Mouse (Mus musculus) small intestine, adult 2 months (tissue): Measurements from ENCODE around the gene Hs1bp3. TPM values are rescaled to one million over a fixed set of nuclear protein-coding genes. Genes with fewer than 3 reads are reported as not detected.

Experiments
- H3K27ac ChIP-seq: fragments of 200-500 bp; 2 replicates; pipeline ENCODE4 v1.5.1; 2012; ENCODE audit warnings: low read depth, low read length, control low read depth, inconsistent platforms; ENCODE audit not compliant: insufficient read depth
- H3K27me3 ChIP-seq: fragments of 200-500 bp; 2 replicates; pipeline ENCODE4 v1.6.1; 2012; ENCODE audit warnings: mild to moderate bottlenecking, moderate library complexity, low read length, inconsistent platforms; ENCODE audit not compliant: control insufficient read depth, insufficient read depth
- H3K36me3 ChIP-seq: fragments of 200-500 bp; 2 replicates; pipeline ENCODE4 v1.6.1; 2012; ENCODE audit warnings: mild to moderate bottlenecking, low read length, control low read depth, inconsistent platforms; ENCODE audit not compliant: control insufficient read depth, insufficient read depth
- H3K4me1 ChIP-seq: fragments of 200-500 bp; 2 replicates; pipeline ENCODE4 v1.6.1; 2012; ENCODE audit warnings: low read length, inconsistent platforms, mixed read lengths; ENCODE audit not compliant: control insufficient read depth, insufficient read depth, insufficient read length
- H3K4me3 ChIP-seq: fragments of 200-500 bp; 2 replicates; pipeline ENCODE4 v1.5.1; 2012; ENCODE audit warnings: low read depth, mild to moderate bottlenecking, control low read depth, inconsistent platforms, low read length, moderate library complexity
- CTCF ChIP-seq: fragments of 200-500 bp; IDR thresholded peaks from 2 replicates; pipeline ENCODE4 v1.5.1; 2012; ENCODE audit warnings: low read depth, mild to moderate bottlenecking, control low read depth, inconsistent platforms, low read length, moderate library complexity, mixed read lengths; ENCODE audit not compliant: insufficient replicate concordance, insufficient read length; ENCODE audit errors: extremely low read depth
- POLR2A ChIP-seq: fragments of 200-500 bp; IDR thresholded peaks from 2 replicates; pipeline ENCODE4 v1.6.1; 2012; ENCODE audit warnings: low read depth, mild to moderate bottlenecking, control low read depth, inconsistent platforms, low read length, moderate library complexity
- WGBS: fragments of 180-500 bp; shearing (Covaris S2); methylation state at CpG from one replicate; pipeline ENCODE4 v1.1.7; 2018; 5-methylcytosine and 5-hydroxymethylcytosine counted together
- polyA plus RNA-seq: library from polyadenylated mRNA; depleted of rRNA; stranded (reverse); fragments of >200 nt; gene quantifications from 2 replicates; pipeline ENCODE4 v1.2.3, GENCODE M21; 2012

Gene Hs1bp3
- polyA plus RNA-seq, 1 experiment: 15.2 TPM

DNA sequence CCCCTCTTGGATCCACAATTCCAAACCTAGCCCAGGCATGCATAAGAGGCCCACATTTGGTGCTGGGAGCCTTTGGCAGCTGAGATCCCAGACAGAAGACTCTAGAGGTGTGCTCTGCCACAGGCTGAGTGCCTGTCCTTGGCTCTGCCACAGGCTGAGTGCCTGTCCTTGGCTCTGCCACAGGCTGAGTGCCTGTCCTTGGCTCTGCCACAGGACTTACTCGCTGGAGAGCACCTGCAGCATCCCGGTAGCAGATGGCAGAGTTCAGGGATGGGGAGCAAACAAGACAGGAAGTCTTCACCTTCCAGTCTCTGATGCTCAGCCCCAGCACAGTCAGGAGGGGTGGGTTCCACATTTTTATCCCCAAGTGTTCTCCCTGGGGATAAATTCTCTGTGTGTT lies 8.0 kb upstream of the Hs1bp3 start:
- WGBS: 25% methylated on average over 2 of the region's 2 CpGs
- Histone ChIP-seq H3K4me1 (no peaks in the 10 kb centered on the region), H3K27ac (no peak overlapping the region), H3K27me3 (peaks cover 35% of the 10 kb centered on the region), H3K36me3 (no peaks in the 10 kb centered on the region), H3K4me3 (no peak overlapping the region)
- TF ChIP-seq CTCF (no peak), POLR2A (no peak)

DNA sequence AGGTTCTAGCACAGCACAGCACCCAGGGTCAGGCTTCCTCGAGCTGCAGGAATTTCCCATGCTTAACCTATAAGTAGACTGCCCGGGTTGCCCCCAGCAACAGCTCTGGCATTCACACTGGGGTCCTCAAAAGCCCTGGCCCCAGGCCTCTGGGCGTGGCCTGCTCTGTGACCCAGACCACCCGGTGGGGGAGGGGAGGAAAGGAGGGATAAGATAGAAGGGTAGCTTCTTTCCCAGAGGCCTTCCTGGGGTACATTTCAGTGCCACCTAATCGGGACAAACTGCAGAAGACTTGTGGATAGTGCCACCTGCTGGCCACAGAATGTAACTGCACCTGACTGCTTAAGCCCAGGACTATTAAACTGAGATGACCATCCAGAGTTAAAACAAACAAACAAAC lies 6.8 kb upstream of the Hs1bp3 start:
- peaks cover 23% of the 10 kb centered on the region for H3K27me3 ChIP-seq
- 10% methylated on average over 5 of the region's 5 CpGs for WGBS
- TF ChIP-seq CTCF (peak; percentile 79; the same call in 1 of the 2 replicates), POLR2A (no peak)

DNA sequence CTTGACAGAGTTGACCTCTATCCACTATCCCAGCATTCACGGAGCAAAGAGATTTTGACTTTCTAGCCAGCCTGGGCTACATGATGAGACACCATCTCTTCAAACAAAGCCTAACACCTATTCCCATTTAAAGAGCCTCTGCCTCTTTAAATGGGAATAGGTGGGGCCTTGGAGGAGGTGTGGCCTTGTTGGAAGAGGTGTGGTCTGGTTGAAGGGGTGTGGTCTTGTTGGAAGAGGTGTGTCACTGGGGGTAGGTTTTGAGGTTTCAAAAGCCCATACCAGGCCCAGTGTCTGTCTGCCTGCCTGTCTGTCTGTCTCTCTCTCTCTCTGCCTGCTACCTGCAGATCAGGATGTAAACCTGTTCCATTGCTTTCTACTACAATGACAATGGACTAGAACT lies 6.3 kb upstream of the Hs1bp3 start:
- Histone ChIP-seq H3K27ac (no peak overlapping the region), H3K4me1 (no peaks in the 10 kb centered on the region), H3K36me3 (no peaks in the 10 kb centered on the region), H3K27me3 (peaks cover 18% of the 10 kb centered on the region), H3K4me3 (no peak overlapping the region)
- 61% methylated on average over 1 of the region's 1 CpGs for WGBS
- no peak for TF ChIP-seq POLR2A
- no peak for TF ChIP-seq CTCF

More for the DNA sequence above, 6.8 kb upstream of the Hs1bp3 start:
- no peaks in the 10 kb centered on the region for H3K4me1 ChIP-seq
- H3K4me3 ChIP-seq: no peak overlapping the region
- H3K36me3 ChIP-seq: no peaks in the 10 kb centered on the region
- H3K27ac ChIP-seq: no peak overlapping the region

DNA sequence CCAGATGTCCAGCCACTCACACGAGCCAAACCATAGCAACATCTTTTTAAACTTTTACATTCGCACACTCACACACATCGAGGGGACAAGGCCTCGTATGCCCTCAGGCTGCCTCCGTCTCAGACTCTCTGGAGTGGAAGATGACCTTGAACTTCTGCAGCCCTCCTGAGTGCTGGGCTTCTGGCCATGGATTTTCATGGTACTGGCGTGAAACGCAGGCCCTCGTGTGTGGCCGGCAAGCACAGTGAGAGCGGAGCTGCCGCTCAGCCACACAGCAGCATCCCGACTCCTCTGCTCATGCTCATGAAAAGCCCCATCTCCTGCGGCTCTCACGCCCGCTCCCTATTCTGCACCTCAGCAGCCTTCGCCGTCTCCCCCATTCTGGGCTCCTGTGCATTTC lies 2.2 kb upstream of the Hs1bp3 start:
- no peak overlapping the region for H3K27ac ChIP-seq
- peaks cover 9% of the 10 kb centered on the region for H3K4me1 ChIP-seq
- WGBS: 65% methylated on average over 17 of the region's 17 CpGs
- H3K4me3 ChIP-seq: no peak overlapping the region
- peaks cover 3% of the 10 kb centered on the region; the same call in 1 of the 2 replicates for H3K27me3 ChIP-seq
- TF ChIP-seq CTCF (no peak), POLR2A (no peak)
- H3K36me3 ChIP-seq: no peaks in the 10 kb centered on the region

DNA sequence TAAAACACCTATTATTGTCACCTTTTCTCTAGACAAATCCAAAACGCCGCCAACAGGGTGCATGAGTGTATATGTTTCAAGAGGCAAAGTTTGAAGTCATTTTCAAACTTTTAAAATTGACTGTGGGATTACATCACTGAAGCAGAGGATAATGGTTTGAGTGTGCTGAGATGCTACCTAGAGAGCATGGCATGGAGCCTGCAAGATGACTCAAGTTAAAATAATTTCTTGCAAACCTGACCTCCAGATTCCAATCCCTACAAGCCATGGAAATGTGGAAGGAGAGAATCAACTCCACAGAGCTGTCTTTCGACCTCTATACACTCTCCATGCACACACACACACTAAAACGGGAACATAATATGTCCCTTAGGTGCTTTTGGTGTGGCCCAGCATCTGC lies 966 bp upstream of the Hs1bp3 start:
- Histone ChIP-seq H3K27me3 (peaks cover 3% of the 10 kb centered on the region; the same call in 1 of the 2 replicates), H3K4me1 (peaks cover 9% of the 10 kb centered on the region), H3K4me3 (no peak overlapping the region), H3K27ac (no peak overlapping the region), H3K36me3 (no peaks in the 10 kb centered on the region)
- TF ChIP-seq CTCF: no peak
- TF ChIP-seq POLR2A: no peak
- 80% methylated on average over 4 of the region's 4 CpGs for WGBS

DNA sequence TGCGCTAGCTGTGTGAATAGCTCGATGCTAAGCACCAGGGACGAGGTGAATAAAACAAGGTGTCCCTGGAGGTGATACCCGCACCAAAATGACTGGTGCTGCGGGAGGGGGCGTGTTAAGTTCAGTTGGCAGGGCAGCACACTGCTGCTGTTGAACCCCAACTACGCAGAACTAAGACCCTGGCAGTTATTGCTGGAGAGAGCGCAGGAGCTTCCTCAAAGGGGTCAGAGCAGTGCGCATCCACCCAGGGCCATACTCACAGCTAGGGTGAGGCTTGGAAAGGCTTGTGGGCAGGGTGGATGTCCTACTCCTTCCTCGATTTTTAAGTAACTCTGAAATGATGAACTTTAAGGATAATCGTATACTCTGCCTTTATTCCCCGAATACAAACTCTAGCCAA lies 541 bp downstream of the Hs1bp3 start:
- Histone ChIP-seq H3K4me3 (peak overlapping the region; percentile 78), H3K36me3 (no peaks in the 10 kb centered on the region), H3K27ac (no peak overlapping the region), H3K4me1 (peaks cover 14% of the 10 kb centered on the region), H3K27me3 (peaks cover 3% of the 10 kb centered on the region; the same call in 1 of the 2 replicates)
- TF ChIP-seq CTCF (no peak), POLR2A (no peak)
- WGBS: 18% methylated on average over 12 of the region's 12 CpGs

DNA sequence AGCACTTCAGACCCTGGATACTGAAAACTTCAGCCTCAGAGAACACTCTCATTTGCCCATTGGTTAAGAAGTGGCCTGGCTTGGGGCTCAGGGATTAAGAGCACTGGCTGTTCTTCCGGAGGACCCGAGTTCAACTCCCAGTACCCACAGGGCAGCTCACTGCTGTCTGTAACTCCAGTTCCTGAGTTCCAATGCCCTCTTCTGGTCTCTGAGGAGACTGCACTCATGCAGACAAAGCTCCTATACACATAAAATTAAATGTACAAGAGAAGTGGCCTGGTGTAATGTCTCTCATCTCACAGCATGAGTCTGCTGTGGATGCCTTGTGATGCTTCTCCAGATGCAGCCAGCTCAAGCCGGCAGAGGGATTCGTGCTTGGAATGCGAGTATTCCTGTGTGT lies 3.3 kb downstream of the Hs1bp3 start:
- Histone ChIP-seq H3K27ac (no peak overlapping the region), H3K36me3 (peaks cover 2% of the 10 kb centered on the region; the same call in 1 of the 2 replicates), H3K4me3 (no peak overlapping the region), H3K27me3 (no peaks in the 10 kb centered on the region), H3K4me1 (peaks cover 21% of the 10 kb centered on the region)
- 92% methylated on average over 5 of the region's 5 CpGs for WGBS
- TF ChIP-seq POLR2A: no peak
- no peak for TF ChIP-seq CTCF

DNA sequence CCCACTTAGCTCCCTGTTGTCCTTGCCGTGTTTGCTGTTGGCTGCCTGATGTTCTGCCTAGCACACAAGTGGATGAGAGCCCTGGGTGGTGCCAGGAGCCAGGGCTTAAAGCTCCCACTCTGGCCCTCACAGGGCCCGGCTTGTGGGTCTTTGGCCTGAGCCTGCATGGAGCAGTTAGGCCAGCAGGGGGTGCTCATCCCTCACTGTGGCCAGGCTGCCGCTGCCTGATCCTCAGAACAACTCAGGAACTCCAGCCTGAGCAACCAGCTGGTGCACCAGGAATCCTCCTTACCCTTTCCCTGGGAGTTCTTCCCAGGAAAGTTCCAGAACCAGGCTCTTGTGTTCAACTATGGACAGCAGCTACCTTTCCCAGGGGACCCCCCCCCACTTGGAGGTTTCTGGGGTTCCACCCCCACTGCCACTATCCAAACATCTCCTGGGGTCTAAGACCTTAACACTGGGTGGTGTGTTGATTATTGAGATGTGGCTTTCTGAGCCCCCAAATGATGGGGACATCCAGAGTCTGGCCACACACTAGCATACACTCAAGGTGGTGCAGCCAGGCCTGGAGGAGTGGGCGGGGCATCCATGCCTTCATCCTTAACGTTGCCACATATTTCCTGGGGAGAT lies 7.0 kb downstream of the Hs1bp3 start:
- peaks cover 13% of the 10 kb centered on the region; the same call in 1 of the 2 replicates for H3K36me3 ChIP-seq
- H3K4me3 ChIP-seq: no peak overlapping the region

More for the DNA sequence above, 7.0 kb downstream of the Hs1bp3 start:
- Histone ChIP-seq H3K4me1 (peaks cover 15% of the 10 kb centered on the region), H3K27ac (no peak overlapping the region), H3K27me3 (no peaks in the 10 kb centered on the region)
- WGBS: 36% methylated on average over 5 of the region's 5 CpGs
- no peak for TF ChIP-seq POLR2A
- peak; percentile 92 for TF ChIP-seq CTCF
